Comparison of ENCODE assay signal across 18 mouse cellular contexts in genomic region chr7:37004601-37005000, GRCm38 (mm10).
A peak's percentile ranks its signal among the peaks of the same experiment; 100 is the strongest.
DNase-seq lines count a peak whose midpoint lies in the region; ATAC-seq and TF ChIP-seq lines count a peak whose summit lies in the region.
"Had no signal": no experiment of that assay in that cellular context is flagged by ENCODE, and none has a peak within 500 bp of the region (broad histone marks: within the 10 kb centered on the region; RNA-seq: fewer than 3 reads in every experiment).

No protein-coding gene starts in this region.

- no peak for ATAC-seq in lung, embryonic 14.5 days (ENCODE audit: insufficient read depth)
- ATAC-seq in limb, embryonic 14.5 days (ENCODE audit: low FRiP score, low read depth) = no peak; the same call in 1 of the 2 replicates
- no peak for ATAC-seq in activated CD4-positive, CD25-positive, alpha-beta regulatory T cell, adult 4 months
- ATAC-seq: CD4-positive, CD25-positive, alpha-beta regulatory T cell, adult 4 months had no signal

- intact Hi-C loops in heart, postnatal 25 days (cut with DNase I) = no loop called here

- no peak overlapping the region for H3K27ac ChIP-seq in lung, embryonic 14.5 days (ENCODE audit: low read depth)
- no peak overlapping the region for H3K27ac ChIP-seq in limb, embryonic 14.5 days (replicated peaks; ENCODE audit: low read depth, low read length)
- H3K27ac ChIP-seq: embryonic facial prominence, embryonic 13.5 days; forebrain, embryonic 12.5 days; hindbrain, embryonic 14.5 days; left cerebral cortex, adult 2 months; limb, embryonic 15.5 days had no signal

- H3K9ac ChIP-seq in lung, embryonic 14.5 days = no peak overlapping the region
- H3K9ac ChIP-seq in limb, embryonic 14.5 days (ENCODE audit: low read depth, low read length, severe bottlenecking) = no peak overlapping the region
- H3K9ac ChIP-seq: embryonic facial prominence, embryonic 13.5 days; forebrain, embryonic 12.5 days; hindbrain, embryonic 14.5 days; limb, embryonic 15.5 days had no signal

- H3K4me2 ChIP-seq in lung, embryonic 14.5 days = no peak overlapping the region
- H3K4me2 ChIP-seq in limb, embryonic 14.5 days (replicated peaks; ENCODE audit: low read depth, low read length, severe bottlenecking) = no peak overlapping the region
- H3K4me2 ChIP-seq: embryonic facial prominence, embryonic 13.5 days; forebrain, embryonic 12.5 days; hindbrain, embryonic 14.5 days; limb, embryonic 15.5 days had no signal

- 0 out of 2 replicates have a peak, but pooled peaks cover 2% of the 10 kb centered on the region for H3K4me1 ChIP-seq in lung, embryonic 14.5 days (ENCODE audit: insufficient read depth)
- H3K4me1 ChIP-seq in limb, embryonic 14.5 days (ENCODE audit: control insufficient read depth, insufficient read depth, low read length) = peaks cover 4% of the 10 kb centered on the region; the same call in 1 of the 2 replicates
- H3K4me1 ChIP-seq: forebrain, embryonic 12.5 days had no signal

- TF ChIP-seq POLR2A in limb, embryonic 14.5 days (IDR thresholded peaks at IDR 0.05; ENCODE audit: borderline replicate concordance, extremely low read depth, insufficient read depth, insufficient read length) = no peak

- DNase-seq in heart, adult 8-10 months (ENCODE audit: low spot score) = peak; percentile 39
- DNase-seq in heart, postnatal 25 days (ENCODE audit: low spot score) = no peak
- DNase-seq in lung, embryonic 14.5 days = peak; percentile 79
- DNase-seq in lung, postnatal 25 days (ENCODE audit: low spot score) = no peak
- DNase-seq in heart, adult 9 months (ENCODE audit: low spot score in 2 of 2) = peak; percentile 42 to 64
- DNase-seq in limb, embryonic 14.5 days (ENCODE audit: low spot score) = peak; percentile 38
- DNase-seq in layer of hippocampus, adult 11-12 months (ENCODE audit: low spot score) = no peak
- DNase-seq: adrenal gland, postnatal 36 days; cerebellum, postnatal 25 days; midbrain, embryonic 14.5 days; thymus, postnatal 36 days had no signal

- no peaks in the 10 kb centered on the region for H3K27me3 ChIP-seq in lung, embryonic 14.5 days (ENCODE audit: insufficient read depth, low read length)
- H3K27me3 ChIP-seq in limb, embryonic 14.5 days (ENCODE audit: control insufficient read depth, insufficient read depth, low read length) = no peaks in the 10 kb centered on the region
- H3K27me3 ChIP-seq: forebrain, embryonic 12.5 days had no signal

- H3K36me3 ChIP-seq in lung, embryonic 14.5 days (ENCODE audit: insufficient read depth) = no peaks in the 10 kb centered on the region
- H3K36me3 ChIP-seq in limb, embryonic 14.5 days (ENCODE audit: control insufficient read depth, insufficient read depth, low read length) = no peaks in the 10 kb centered on the region
- H3K36me3 ChIP-seq: embryonic facial prominence, embryonic 13.5 days; forebrain, embryonic 12.5 days; limb, embryonic 15.5 days had no signal

- no peak for TF ChIP-seq CTCF in lung, embryonic 14.5 days (IDR thresholded peaks at IDR 0.05; ENCODE audit: low read depth)

- no peaks in the 10 kb centered on the region for H3K9me3 ChIP-seq in lung, embryonic 14.5 days (ENCODE audit: low read depth, low read length)
- H3K9me3 ChIP-seq in limb, embryonic 14.5 days (ENCODE audit: control insufficient read depth, low read length) = no peaks in the 10 kb centered on the region
- H3K9me3 ChIP-seq: embryonic facial prominence, embryonic 13.5 days; forebrain, embryonic 12.5 days; limb, embryonic 15.5 days had no signal

- WGBS in lung, embryonic 14.5 days = 65% methylated on average over 5 of the region's 5 CpGs
- 76% methylated on average over 5 of the region's 5 CpGs for WGBS in limb, embryonic 14.5 days

- no peak overlapping the region for H3K4me3 ChIP-seq in lung, embryonic 14.5 days (ENCODE audit: low read depth, low read length)
- no peak overlapping the region for H3K4me3 ChIP-seq in limb, embryonic 14.5 days (replicated peaks; ENCODE audit: low read length)
- H3K4me3 ChIP-seq: embryonic facial prominence, embryonic 13.5 days; forebrain, embryonic 12.5 days; left cerebral cortex, adult 2 months; limb, embryonic 15.5 days had no signal

Comparison
In these comparisons a context has a peak if more than half of its experiments do, and no peak if none do; other contexts are left out.
1. DNase-seq: peak in heart, adult 8-10 months (single experiment), lung, embryonic 14.5 days (single experiment), heart, adult 9 months (2 of 2) and limb, embryonic 14.5 days (single experiment); none in heart, postnatal 25 days (single experiment), lung, postnatal 25 days (single experiment) and layer of hippocampus, adult 11-12 months (single experiment).